Mouse (Mus musculus): ENCODE data around the gene Gm20547.

DNA sequence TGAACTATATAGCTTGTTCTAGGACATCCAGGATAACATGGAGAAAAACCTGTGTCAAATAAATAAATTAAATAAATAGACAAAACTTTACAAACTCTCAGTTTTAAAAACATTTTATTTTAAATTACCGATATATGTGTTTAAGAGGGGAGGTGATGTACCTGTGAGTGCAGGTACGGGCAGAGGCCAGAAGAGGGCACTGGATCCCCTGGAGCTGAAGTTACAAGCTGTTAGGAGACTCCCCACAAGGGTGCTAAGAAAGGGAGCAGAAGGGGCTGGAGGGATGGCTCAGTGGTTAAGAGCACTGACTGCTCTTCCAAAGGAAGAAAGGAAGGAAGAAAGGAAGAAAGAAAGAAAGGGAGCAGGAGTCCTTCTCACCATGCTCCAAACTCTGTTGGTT is 9.5 kb upstream of the Gm20547 start:
- no peak for TF ChIP-seq CTCF (IDR thresholded peaks at IDR 0.05; ENCODE audit: low read depth, low read length)
- no peak for TF ChIP-seq GATA1 (IDR thresholded peaks at IDR 0.05; ENCODE audit: borderline replicate concordance, low read length)
- TF ChIP-seq TAL1 (conservative IDR thresholded peaks at IDR 0.05; ENCODE audit: low read depth, low read length), result no peak
